Mouse (Mus musculus): Measurements from ENCODE around the gene Iqcg.

Gene Iqcg

GRCm38 (mm10) chr16:33053141-33053540 lies 2.9 kb downstream of the Iqcg start:
- DNase-seq (ENCODE audit: low read depth, low spot score) = no peak

DNA sequence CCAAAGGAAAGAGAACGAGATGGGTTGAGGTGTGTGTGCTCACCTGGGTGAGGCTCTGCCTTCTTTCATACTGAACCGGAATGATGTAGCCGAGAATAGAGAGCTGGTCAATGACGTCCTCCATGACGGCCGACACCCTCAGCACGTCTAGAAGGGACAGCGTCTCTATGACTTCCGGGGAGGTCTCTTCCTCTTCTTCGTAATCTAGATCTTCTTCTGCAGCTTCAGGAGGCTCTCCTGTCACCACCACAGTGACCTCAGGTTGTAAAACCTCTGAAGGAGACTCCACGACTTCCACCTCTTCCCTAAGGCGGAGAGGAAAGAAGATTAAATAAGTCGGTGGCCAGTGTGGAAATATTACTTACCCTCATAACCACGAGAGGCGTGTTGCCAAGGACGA lies 6.2 kb downstream of the Iqcg start:
- DNase-seq (ENCODE audit: low read depth, low spot score) = no peak

GRCm38 (mm10) chr16:33048686-33049085 lies 7.3 kb downstream of the Iqcg start:
- no peak for DNase-seq (ENCODE audit: low read depth, low spot score)

DNA sequence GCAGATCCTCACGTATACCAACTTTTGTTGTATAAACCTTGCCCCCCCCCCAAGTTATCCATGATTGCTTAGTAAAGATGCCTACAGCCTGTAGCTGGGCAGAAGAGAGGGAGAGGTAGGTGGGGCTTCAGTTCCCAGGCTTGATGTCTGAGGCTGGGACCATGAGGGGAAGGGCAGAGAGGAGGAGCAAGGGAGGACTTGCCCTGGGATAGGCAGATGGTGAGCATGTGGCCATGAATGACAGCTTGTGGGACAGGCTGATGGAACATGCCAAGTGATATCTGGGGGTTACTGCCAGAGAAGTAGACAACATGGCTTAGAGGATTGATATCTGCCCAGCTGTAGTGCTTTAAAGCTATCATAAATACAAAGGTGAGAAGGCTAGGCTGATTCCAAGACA lies 8.0 kb downstream of the Iqcg start:
- no peak for DNase-seq (ENCODE audit: low read depth, low spot score)

DNA sequence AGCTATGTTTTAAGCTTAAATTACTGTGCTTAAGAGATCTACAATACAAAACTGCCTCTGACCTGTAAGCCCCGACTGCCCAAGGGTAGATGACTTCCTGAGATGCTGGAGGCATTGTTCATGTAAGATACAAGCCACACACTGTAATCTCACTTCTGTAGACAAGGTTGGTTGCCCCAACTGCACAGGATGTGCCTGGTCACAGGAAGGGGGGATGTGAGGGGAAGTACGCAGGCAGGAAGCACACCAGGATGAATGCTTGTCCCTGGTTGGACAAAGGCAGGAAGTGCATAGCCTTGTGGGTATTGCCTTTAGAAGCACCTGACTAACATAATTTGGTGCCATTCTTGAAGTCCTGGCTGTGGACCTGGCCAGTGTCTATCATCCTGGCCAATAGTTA lies 12.8 kb downstream of the Iqcg start:
- no peak for DNase-seq (ENCODE audit: low read depth, low spot score)

DNA sequence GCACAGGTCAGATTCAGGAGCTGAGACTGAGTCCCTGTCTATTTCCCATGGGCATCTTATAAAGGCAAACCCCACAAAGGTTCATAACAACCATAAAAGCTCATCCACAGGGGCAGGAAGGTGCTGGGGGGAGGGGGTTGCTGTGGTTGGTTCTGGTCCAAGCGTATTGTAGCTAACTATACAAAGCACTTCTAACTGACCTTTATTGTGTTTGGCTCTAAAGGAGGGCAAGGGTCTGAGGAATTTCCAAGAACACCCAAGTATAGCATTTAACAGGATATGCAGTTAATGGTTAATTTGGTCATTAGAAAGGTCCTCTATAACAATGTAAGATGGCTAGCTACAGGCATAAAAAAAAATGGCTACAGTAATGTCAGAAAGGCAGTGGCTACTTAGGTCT lies 13.3 kb downstream of the Iqcg start:
- DNase-seq (ENCODE audit: low read depth, low spot score) = no peak

- no peak for DNase-seq (ENCODE audit: low read depth, low spot score)
Measured at GRCm38 (mm10) chr16:33036006-33036405, 20.0 kb downstream of the Iqcg start.

DNA sequence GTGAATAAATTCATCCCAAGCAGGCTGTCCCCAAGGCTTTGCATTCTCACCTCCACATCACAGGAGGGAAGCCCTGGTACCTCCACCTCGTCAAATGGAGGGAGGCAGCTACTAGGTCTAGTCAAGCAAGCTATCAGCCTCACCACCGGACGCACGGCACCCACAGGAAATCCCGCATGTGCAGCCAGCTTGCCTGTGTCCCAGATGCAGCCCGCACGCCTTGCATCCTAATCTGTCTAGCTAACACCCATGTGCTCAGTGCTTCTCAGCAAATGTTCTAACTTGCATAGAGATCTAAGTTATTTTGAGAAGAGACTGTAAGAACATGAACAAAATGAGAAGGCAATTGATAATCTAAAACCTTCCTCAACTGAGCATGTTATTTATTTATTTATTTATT lies 29.7 kb downstream of the Iqcg start:
- DNase-seq (ENCODE audit: low read depth, low spot score) = no peak

DNA sequence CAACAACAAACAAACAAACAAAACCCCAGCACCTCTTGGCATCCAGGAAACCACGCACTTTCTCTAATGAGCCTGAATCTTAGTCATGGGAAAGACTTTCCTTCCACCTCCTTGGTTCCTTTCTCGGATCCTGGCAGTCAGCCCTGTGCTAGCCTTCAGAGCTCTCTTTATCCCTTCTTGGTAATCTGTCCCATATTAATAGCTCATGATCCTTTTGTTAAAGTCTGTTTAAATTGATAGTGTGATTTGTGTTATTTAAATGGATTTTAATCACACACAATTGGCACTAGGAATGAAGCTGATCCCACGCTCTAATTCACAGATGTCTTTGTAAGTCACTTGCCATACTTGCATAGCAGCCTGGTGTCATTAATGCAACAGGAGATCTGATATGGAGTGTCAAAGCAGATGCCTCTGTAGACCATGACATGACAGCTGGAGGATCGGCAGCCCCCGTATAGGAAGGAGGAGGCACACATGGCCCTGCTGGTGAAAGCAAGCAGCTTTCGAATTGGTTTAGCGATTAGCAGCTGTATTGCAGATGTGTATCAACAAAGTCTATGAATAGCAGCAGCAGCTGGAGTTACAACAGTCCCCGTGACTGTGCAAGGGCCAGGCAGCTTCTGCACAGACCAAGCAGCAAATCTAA lies 31.4 kb downstream of the Iqcg start:
- DNase-seq (ENCODE audit: low read depth, low spot score) = no peak

- DNase-seq (ENCODE audit: low read depth, low spot score) = no peak
Measured at GRCm38 (mm10) chr16:33023750-33024149, 32.3 kb downstream of the Iqcg start.

DNA sequence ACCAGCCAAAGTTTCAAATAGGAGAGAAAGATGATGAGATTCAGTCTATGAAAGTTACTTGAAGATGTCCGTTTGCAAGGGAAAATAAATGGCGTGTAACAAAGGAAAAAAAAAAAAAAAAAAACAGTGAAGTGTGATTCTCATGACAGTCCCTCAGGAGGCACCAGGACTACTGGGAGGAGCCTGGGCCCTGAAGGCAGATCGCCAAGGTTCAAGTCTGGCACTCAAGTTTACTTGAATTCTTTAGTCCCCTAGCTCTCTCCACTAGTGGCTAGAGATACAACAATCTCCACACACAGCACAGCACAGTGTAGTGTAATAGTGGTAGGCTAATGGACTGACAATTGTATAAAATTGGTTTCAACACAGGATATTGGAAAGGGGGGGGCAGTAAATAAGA lies 34.6 kb downstream of the Iqcg start:
- no peak for DNase-seq (ENCODE audit: low read depth, low spot score)

GRCm38 (mm10) chr16:33019117-33019770 lies 36.8 kb downstream of the Iqcg start:
- no peak for DNase-seq (ENCODE audit: low read depth, low spot score)

DNA sequence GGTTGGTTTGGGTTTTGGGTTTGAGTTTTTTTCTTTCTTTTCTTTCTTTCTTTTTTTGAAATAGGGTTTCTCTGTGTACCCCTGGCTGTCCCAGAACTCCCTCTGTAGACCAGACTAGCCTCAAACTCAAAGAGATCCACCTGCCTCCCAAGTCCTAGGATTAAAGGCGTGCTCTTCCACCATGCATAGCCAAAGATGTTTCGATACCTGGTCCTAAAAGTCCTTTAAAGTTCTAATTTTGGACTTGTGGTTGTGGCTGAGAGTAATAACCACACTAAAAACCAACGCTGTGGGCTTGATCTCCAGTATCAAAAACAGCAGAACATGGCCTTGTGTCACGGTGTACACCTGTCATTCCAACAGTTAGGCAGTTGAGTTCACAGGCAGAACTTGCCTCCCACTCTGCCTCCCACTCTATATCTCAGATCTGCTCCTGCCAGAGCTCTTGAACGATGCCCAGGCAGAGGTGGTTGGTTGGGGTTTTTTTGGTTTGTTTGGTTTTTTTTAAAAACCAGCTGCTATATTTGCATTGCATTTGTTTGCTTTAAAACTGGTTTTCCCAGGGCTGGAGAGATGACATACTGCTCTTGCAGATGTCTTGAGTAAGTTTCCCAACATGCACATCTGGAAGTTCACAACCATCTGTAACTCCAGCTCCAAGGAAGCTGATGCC lies 38.2 kb downstream of the Iqcg start:
- peak; percentile 44 for DNase-seq (ENCODE audit: low read depth, low spot score)

DNA sequence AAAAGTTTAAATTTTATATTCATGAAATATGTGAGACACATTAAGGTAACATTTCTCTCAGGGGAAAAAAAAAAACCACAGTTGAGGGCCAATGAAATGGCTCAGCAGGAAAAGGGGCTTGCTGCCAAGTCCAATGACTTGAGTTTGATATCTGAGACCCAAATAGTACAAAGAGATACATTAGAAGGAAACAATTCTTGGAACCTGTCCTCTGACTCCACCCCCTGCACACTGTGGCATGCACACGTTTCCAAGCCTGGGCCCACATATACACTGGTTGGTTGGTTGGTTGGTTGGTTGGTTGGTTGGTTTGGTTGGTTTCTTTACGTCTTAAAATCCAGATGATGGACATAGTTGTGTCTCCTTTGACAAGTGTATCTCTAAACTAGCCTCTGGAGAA lies 40.0 kb downstream of the Iqcg start:
- no peak for DNase-seq (ENCODE audit: low read depth, low spot score)

- DNase-seq (ENCODE audit: low read depth, low spot score) = no peak
Measured at GRCm38 (mm10) chr16:33015396-33015907, 40.6 kb downstream of the Iqcg start.

DNA sequence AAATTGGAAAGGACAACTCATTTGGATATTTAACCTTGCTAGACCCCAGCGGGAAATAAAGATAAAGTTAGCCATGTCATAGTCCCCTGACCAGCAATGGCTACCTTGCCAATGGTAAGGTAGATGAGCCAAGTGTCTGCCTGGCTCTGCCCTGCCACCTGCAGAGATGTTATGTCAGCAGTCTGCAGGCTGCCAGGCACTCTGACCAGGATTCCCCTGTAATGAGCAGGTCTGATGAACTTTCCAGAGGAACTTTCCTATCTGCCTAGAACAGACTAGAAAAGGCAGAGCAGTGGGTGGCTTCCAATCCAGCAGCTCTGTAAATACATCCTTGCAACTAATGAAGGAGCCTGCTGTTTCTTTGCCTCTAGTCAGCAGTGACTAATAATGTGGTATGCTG lies 41.1 kb downstream of the Iqcg start:
- DNase-seq (ENCODE audit: low read depth, low spot score) = no peak

DNA sequence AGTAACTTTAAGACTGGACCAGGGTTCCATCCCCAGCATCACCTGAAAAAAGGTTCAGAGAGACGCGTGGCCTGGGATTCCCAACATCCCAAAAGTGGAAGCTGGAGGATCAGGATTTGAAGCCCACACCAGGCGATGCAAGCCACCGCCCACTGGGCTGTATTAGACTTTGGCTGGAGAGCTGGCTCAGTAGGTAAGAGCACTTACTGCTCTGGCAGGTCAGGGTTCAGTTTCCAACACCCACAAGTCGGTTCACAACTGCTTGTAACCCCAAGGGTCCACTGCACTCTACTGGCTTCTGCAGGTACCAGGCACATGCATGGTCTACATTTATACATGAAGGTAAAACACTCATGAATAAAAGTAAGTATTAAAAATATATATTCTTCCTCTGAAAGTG lies 42.2 kb downstream of the Iqcg start:
- no peak for DNase-seq (ENCODE audit: low read depth, low spot score)

DNA sequence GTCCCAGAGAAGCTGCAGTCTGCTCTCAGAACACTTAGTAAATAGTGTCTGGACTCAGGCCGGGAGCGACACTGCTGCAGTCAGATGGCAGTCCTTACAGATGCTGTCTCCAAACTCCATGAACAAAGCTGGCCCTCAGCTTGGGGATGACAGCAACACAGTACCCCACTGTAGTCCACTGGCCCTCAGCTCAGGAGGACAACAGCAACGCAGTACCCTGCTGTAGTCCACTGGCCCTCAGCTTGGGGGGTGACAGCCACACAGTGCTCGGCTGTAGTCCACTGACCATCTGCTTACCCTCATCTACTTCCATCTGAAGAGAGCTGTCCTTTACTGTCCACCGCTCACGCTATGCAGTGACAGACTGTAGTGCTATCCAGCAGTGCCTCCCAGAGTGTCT lies 45.9 kb downstream of the Iqcg start:
- peak; percentile 42 for DNase-seq (ENCODE audit: low read depth, low spot score)

DNA sequence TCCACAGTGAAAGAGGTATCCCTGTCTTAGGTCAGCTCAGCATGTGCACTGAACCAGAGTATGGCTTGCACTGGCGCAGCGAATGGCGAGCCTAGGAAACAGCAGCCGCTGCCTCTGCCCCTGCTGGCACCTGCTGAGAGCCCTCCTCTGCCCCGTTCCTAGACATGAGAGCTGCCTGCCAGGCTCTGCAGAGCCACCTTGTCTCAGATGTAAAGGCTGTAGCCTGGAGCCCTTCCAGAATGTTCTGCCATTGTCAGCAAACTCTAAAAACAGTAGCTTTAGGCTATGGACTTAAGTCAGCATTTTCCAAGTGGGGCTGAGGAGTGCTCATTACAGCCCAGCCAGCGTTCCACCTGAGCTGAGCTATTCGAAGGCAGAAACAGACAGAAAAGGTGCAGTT lies 48.6 kb downstream of the Iqcg start:
- no peak for DNase-seq (ENCODE audit: low read depth, low spot score)

- DNase-seq (ENCODE audit: low read depth, low spot score) = no peak
Measured at GRCm38 (mm10) chr16:33006888-33007287, 49.1 kb downstream of the Iqcg start.

DNA sequence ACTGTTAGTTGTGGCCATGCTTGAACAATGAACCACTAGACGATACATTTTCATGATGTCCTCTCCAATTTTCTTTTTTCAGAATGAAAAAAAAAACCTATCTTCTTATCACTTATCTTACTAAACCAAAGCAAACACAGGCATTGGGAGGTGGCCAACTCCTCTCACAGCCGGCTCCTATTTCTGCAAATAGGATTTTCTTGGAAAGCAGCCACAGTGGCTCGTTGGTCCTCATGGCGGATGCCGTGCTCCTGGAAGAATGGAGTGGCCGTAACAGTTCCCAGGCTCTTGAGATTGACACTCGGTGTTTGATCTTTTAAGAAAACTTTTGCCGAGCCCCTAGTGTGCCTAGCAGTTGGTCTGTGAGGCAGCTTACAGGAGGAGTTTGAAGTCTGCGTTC lies 50.8 kb downstream of the Iqcg start:
- no peak for DNase-seq (ENCODE audit: low read depth, low spot score)

DNA sequence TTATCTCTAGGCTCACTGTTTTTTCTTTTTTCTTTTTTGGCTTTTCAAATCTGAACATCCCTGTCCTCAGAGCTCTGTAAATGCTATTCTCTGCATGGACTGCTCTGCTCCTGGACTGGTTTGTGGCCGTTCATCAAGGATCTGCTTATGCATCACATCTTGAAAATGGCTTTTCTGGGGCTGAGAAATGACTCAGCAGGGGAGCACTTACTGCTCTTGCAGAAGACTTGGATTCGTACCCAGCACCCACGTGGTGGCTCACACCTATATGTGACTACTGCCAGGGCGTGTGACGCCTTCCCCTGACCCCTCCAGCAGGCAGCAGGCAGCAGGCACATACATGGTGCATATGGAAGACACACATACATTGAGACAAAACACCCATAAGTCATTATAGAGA lies 63.9 kb downstream of the Iqcg start:
- DNase-seq (ENCODE audit: low read depth, low spot score) = peak; percentile 38

DNA sequence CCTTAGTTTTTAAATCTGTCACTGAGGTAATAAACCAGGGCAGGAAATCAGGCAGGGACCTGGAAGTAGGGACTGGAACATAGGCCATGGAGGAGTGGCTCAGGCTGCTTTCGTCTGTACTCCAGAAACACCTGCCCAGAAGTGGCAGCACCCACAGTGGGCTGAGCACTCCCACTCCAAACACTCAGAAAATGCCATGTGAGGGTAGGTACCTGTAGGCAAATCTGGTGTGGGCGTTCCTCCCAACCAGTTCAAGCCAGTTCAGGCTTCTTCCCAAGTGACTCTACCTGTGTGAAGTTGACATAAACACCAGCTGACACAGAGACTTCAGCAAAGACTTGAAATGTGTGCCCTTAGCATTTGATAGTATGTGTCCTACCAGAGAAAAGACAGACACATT lies 71.4 kb downstream of the Iqcg start:
- DNase-seq (ENCODE audit: low read depth, low spot score) = no peak

Data from telencephalon, adult 2 months (tissue).